Mouse (Mus musculus) C2C12 (cell line): ENCODE results near the gene Klf5. TPM values are rescaled to one million over a fixed set of nuclear protein-coding genes. Genes with fewer than 3 reads are reported as not detected.

Experiments
- H3K27me3 ChIP-seq: one replicate; pipeline ENCODE4 v1.6.1; 2011; ENCODE audit not compliant: control insufficient read depth, insufficient read depth, insufficient read length
- H3K36me3 ChIP-seq: one replicate; pipeline ENCODE4 v1.6.1; 2011; ENCODE audit not compliant: control insufficient read depth, insufficient read depth
- H3K4me3 ChIP-seq: one replicate; pipeline ENCODE4 v1.5.1; 2011; ENCODE audit warnings: mild to moderate bottlenecking, control low read depth; ENCODE audit not compliant: poor library complexity, insufficient read depth, severe bottlenecking
- H3K79me2 ChIP-seq: one replicate; pipeline ENCODE4 v1.6.1; 2011; ENCODE audit not compliant: control insufficient read depth, insufficient read depth
- H3K79me3 ChIP-seq: one replicate; pipeline ENCODE4 v1.6.1; 2011; ENCODE audit warnings: low read depth, control low read depth
- H3ac ChIP-seq: one replicate; pipeline ENCODE3; 2011; ENCODE audit warnings: low read depth; ENCODE audit not compliant: control insufficient read depth, insufficient read length
- CEBPB ChIP-seq: IDR thresholded peaks from one replicate; pipeline ENCODE4 v1.6.1; 2011; ENCODE audit warnings: low read depth, mild to moderate bottlenecking, control low read depth, moderate library complexity
- CTCF ChIP-seq: IDR thresholded peaks from one replicate; pipeline ENCODE4 v1.5.1; 2011; ENCODE audit not compliant: control insufficient read depth, insufficient read depth, insufficient read length
- FOSL1 ChIP-seq: IDR thresholded peaks from one replicate; pipeline ENCODE4 v1.8.0; 2011; ENCODE audit warnings: mild to moderate bottlenecking, low read length; ENCODE audit not compliant: poor library complexity, insufficient read depth, severe bottlenecking
- MAX ChIP-seq: IDR thresholded peaks from one replicate; pipeline ENCODE4 v1.6.1; 2011; ENCODE audit warnings: mild to moderate bottlenecking, control low read depth
- MYOD1 ChIP-seq: IDR thresholded peaks from one replicate; pipeline ENCODE4 v1.6.1; 2011; ENCODE audit warnings: low read depth; ENCODE audit not compliant: control insufficient read depth, insufficient read length
- MYOG ChIP-seq: IDR thresholded peaks from one replicate; pipeline ENCODE4 v1.6.1; 2011; ENCODE audit not compliant: control insufficient read depth, insufficient read length; ENCODE audit errors: extremely low read depth
- USF1 ChIP-seq: IDR thresholded peaks from one replicate; pipeline ENCODE4 v1.6.1; 2011; ENCODE audit warnings: low read depth, mild to moderate bottlenecking, control low read depth, moderate library complexity
- polyA plus RNA-seq: library from polyadenylated mRNA; unstranded; fragments of >200 nt; fragmentation: generic; extraction: Trizol; gene quantifications from one replicate; pipeline ENCODE4 v1.2.1, GENCODE M21; 2012; ENCODE audit warnings: missing spikeins

The Klf5 gene
- polyA plus RNA-seq, 1 experiment = 26.7 TPM

- H3K27me3 ChIP-seq = no peaks in the 10 kb centered on the region
- no peak overlapping the region for H3K4me3 ChIP-seq
- no peak overlapping the region for H3ac ChIP-seq
- peaks cover 24% of the 10 kb centered on the region for H3K79me2 ChIP-seq
- peaks cover 12% of the 10 kb centered on the region for H3K79me3 ChIP-seq
- H3K36me3 ChIP-seq = peaks cover 31% of the 10 kb centered on the region
- TF ChIP-seq MYOD1 = no peak
- no peak for TF ChIP-seq MAX
- no peak for TF ChIP-seq CEBPB
- TF ChIP-seq MYOG = no peak
- TF ChIP-seq CTCF = no peak
- no peak for TF ChIP-seq FOSL1
- TF ChIP-seq USF1 = no peak
Measured at GRCm38 (mm10) chr14:99316275-99316674, 17.8 kb downstream of the Klf5 start.

DNA sequence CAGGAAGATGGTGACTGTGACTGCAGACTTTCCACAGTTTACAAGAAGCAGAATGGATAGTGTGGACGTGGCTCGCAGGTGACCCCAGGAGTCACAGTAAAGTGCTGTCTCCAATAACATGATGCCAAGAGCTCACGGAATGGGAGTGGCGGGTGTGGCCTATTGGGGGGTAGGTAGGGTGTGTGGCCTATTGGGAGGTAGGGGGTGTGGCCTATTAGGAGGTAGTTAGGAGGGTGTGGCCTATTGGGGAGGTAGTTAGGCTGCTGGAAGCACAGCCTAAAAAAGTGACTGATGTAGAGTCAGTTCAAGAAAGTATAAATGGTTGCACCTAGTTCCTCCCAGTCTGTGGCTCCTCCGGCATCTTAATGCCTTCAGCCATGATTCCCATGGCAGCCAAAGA is 22.2 kb downstream of the Klf5 start:
- Histone ChIP-seq H3K4me3 (no peak overlapping the region), H3K36me3 (no peaks in the 10 kb centered on the region), H3K27me3 (no peaks in the 10 kb centered on the region), H3K79me3 (no peaks in the 10 kb centered on the region), H3ac (no peak overlapping the region), H3K79me2 (no peaks in the 10 kb centered on the region)
- TF ChIP-seq MAX (no peak), FOSL1 (no peak), MYOG (no peak), CTCF (no peak), USF1 (no peak), CEBPB (no peak), MYOD1 (no peak)

- Histone ChIP-seq H3ac (no peak overlapping the region), H3K36me3 (no peaks in the 10 kb centered on the region), H3K79me2 (no peaks in the 10 kb centered on the region), H3K4me3 (no peak overlapping the region), H3K79me3 (no peaks in the 10 kb centered on the region), H3K27me3 (no peaks in the 10 kb centered on the region)
- TF ChIP-seq USF1 (no peak), MAX (no peak)
Measured at GRCm38 (mm10) chr14:99323376-99323775, 24.9 kb downstream of the Klf5 start.

- no peaks in the 10 kb centered on the region for H3K27me3 ChIP-seq
- no peak overlapping the region for H3ac ChIP-seq
- H3K36me3 ChIP-seq = no peaks in the 10 kb centered on the region
- no peaks in the 10 kb centered on the region for H3K79me3 ChIP-seq
- TF ChIP-seq FOSL1 = peak; percentile 31
- TF ChIP-seq MYOD1 = no peak
- no peak for TF ChIP-seq CEBPB
- no peak overlapping the region for H3K4me3 ChIP-seq
- H3K79me2 ChIP-seq = no peaks in the 10 kb centered on the region
Measured at GRCm38 (mm10) chr14:99324523-99324922, 26.0 kb downstream of the Klf5 start.

DNA sequence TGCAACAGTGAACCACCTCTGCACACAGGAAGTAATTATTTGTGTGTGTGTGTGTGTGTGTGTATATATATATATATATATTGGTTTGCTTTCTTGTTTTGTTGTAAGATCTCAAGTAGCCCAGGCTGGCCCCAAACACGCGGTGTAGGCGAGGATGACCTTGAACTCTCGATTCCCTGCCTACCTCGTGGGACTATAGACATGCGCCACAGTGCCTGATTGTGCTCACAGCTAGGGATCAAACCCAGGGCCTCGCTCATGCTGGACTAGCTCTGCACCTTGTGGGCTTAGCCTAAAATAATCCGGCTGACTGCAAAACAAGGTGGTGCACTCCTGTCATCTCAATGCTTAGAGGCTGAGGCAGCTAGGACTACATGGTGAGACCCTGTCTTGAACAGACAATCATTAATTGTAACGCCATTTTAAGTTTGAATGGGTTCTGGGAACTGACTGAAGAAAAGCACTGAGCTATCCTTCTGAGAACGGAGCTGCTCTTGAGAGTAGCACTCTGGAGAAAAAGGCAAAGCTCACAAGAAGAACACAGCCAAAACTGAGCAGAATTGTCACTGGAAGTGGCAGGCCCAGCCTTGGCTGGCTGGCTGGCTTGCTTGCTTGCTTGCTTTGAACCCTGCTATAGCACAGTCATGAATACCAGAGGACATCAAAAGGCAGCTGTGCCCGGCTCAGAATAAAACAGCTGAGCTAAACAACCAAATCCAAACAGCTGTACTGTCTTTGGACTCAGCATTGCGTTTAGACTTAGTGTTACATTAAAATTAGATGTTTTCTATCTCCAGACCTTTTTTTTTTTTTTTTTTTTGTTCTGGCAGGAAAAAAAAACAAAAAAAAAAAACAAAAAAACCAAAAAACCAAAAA is 27.3 kb downstream of the Klf5 start:
- no peak for TF ChIP-seq USF1
- TF ChIP-seq MYOD1 = no peak
- TF ChIP-seq CTCF = no peak
- TF ChIP-seq FOSL1 = no peak
- Histone ChIP-seq H3K79me3 (no peaks in the 10 kb centered on the region), H3K36me3 (no peaks in the 10 kb centered on the region), H3K4me3 (no peak overlapping the region), H3K27me3 (no peaks in the 10 kb centered on the region), H3ac (no peak overlapping the region), H3K79me2 (no peaks in the 10 kb centered on the region)

- TF ChIP-seq FOSL1 (no peak), CEBPB (no peak), MYOD1 (no peak), USF1 (no peak), MYOG (no peak), CTCF (no peak), MAX (no peak)
- no peaks in the 10 kb centered on the region for H3K79me3 ChIP-seq
- no peak overlapping the region for H3K4me3 ChIP-seq
- H3ac ChIP-seq = no peak overlapping the region
- no peaks in the 10 kb centered on the region for H3K27me3 ChIP-seq
- no peaks in the 10 kb centered on the region for H3K79me2 ChIP-seq
- H3K36me3 ChIP-seq = no peaks in the 10 kb centered on the region
Measured at GRCm38 (mm10) chr14:99336598-99336997, 38.1 kb downstream of the Klf5 start.
